Mouse (Mus musculus): ENCODE measurements at regions not wholly inside any gene's neighbourhood (a gene's known extent, or its start where the extent isn't known, plus 50 kb on each side); places are given as distances from the start of the nearest gene placed in this dataset.

GRCm38 (mm10) chr15:88533354-88533753 is 66.7 kb upstream of the Zdhhc25 start:
- 36% methylated on average over 7 of the region's 7 CpGs for WGBS
- Histone ChIP-seq H3K4me3 (replicated peaks; ENCODE audit: low read length) (no peak overlapping the region), H3K27me3 (ENCODE audit: control insufficient read depth, insufficient read depth, low read length) (no peaks in the 10 kb centered on the region), H3K4me2 (replicated peaks) (no peak overlapping the region), H3K27ac (no peak overlapping the region), H3K9me3 (ENCODE audit: control insufficient read depth, low read length) (peaks cover 13% of the 10 kb centered on the region), H3K4me1 (replicated peaks; ENCODE audit: control insufficient read depth, insufficient read depth, low read length) (no peaks in the 10 kb centered on the region; the same call in 1 of the 2 replicates), H3K9ac (no peak overlapping the region), H3K36me3 (replicated peaks; ENCODE audit: control insufficient read depth, insufficient read depth) (no peaks in the 10 kb centered on the region)
- no peak for ATAC-seq (ENCODE audit: low FRiP score)
- no peak for DNase-seq (ENCODE audit: low spot score)

- 85% methylated on average over 2 of the region's 2 CpGs for WGBS
- Histone ChIP-seq H3K4me3 (replicated peaks; ENCODE audit: low read length) (no peak overlapping the region), H3K9me3 (ENCODE audit: control insufficient read depth, low read length) (peaks cover 7% of the 10 kb centered on the region; the same call in 1 of the 2 replicates), H3K9ac (no peak overlapping the region), H3K36me3 (replicated peaks; ENCODE audit: control insufficient read depth, insufficient read depth) (no peaks in the 10 kb centered on the region), H3K27ac (no peak overlapping the region), H3K4me1 (replicated peaks; ENCODE audit: control insufficient read depth, insufficient read depth, low read length) (no peaks in the 10 kb centered on the region; the same call in 1 of the 2 replicates), H3K4me2 (replicated peaks) (no peak overlapping the region), H3K27me3 (ENCODE audit: control insufficient read depth, insufficient read depth, low read length) (no peaks in the 10 kb centered on the region)
- DNase-seq (ENCODE audit: low spot score): no peak
- ATAC-seq (ENCODE audit: low FRiP score): no peak
Observed at GRCm38 (mm10) chr15:88535516-88535915, 64.6 kb upstream of the Zdhhc25 start.

GRCm38 (mm10) chr15:88537190-88537589 is 62.9 kb upstream of the Zdhhc25 start:
- no peak overlapping the region for H3K4me3 ChIP-seq (replicated peaks; ENCODE audit: low read length)
- DNase-seq (ENCODE audit: low spot score) (peak; percentile 76), ATAC-seq (ENCODE audit: low FRiP score) (no peak)
- H3K4me2 ChIP-seq (replicated peaks): no peak overlapping the region
- no peak overlapping the region for H3K27ac ChIP-seq
- 16% methylated on average over 10 of the region's 10 CpGs for WGBS
- no peaks in the 10 kb centered on the region for H3K27me3 ChIP-seq (ENCODE audit: control insufficient read depth, insufficient read depth, low read length)
- no peaks in the 10 kb centered on the region for H3K36me3 ChIP-seq (replicated peaks; ENCODE audit: control insufficient read depth, insufficient read depth)
- no peak overlapping the region for H3K9ac ChIP-seq
- H3K9me3 ChIP-seq (ENCODE audit: control insufficient read depth, low read length): no peaks in the 10 kb centered on the region
- no peaks in the 10 kb centered on the region; the same call in 1 of the 2 replicates for H3K4me1 ChIP-seq (replicated peaks; ENCODE audit: control insufficient read depth, insufficient read depth, low read length)

GRCm38 (mm10) chr15:88542567-88542966 is 57.5 kb upstream of the Zdhhc25 start:
- Histone ChIP-seq H3K27ac (no peak overlapping the region), H3K9ac (no peak overlapping the region), H3K4me2 (replicated peaks) (no peak overlapping the region), H3K36me3 (replicated peaks; ENCODE audit: control insufficient read depth, insufficient read depth) (no peaks in the 10 kb centered on the region), H3K4me1 (replicated peaks; ENCODE audit: control insufficient read depth, insufficient read depth, low read length) (no peaks in the 10 kb centered on the region), H3K27me3 (ENCODE audit: control insufficient read depth, insufficient read depth, low read length) (no peaks in the 10 kb centered on the region), H3K9me3 (ENCODE audit: control insufficient read depth, low read length) (0 out of 2 replicates have a peak, but pooled peaks cover 5% of the 10 kb centered on the region), H3K4me3 (replicated peaks; ENCODE audit: low read length) (no peak overlapping the region)
- ATAC-seq (ENCODE audit: low FRiP score) (no peak), DNase-seq (ENCODE audit: low spot score) (peak; percentile 53)
- 70% methylated on average over 2 of the region's 2 CpGs for WGBS

- DNase-seq (ENCODE audit: low spot score) (no peak), ATAC-seq (ENCODE audit: low FRiP score) (no peak)
- no peaks in the 10 kb centered on the region for H3K36me3 ChIP-seq (replicated peaks; ENCODE audit: control insufficient read depth, insufficient read depth)
Observed at GRCm38 (mm10) chr15:88544216-88544615, 55.9 kb upstream of the Zdhhc25 start.

GRCm38 (mm10) chr15:88548261-88548660 is 51.8 kb upstream of the Zdhhc25 start:
- no peak for DNase-seq (ENCODE audit: low spot score)
- Histone ChIP-seq H3K36me3 (replicated peaks; ENCODE audit: control insufficient read depth, insufficient read depth) (no peaks in the 10 kb centered on the region), H3K9ac (no peak overlapping the region), H3K4me3 (replicated peaks; ENCODE audit: low read length) (no peak overlapping the region), H3K27ac (no peak overlapping the region), H3K4me1 (replicated peaks; ENCODE audit: control insufficient read depth, insufficient read depth, low read length) (no peaks in the 10 kb centered on the region), H3K27me3 (ENCODE audit: control insufficient read depth, insufficient read depth, low read length) (no peaks in the 10 kb centered on the region), H3K4me2 (replicated peaks) (no peak overlapping the region), H3K9me3 (ENCODE audit: control insufficient read depth, low read length) (0 out of 2 replicates have a peak, but pooled peaks cover 5% of the 10 kb centered on the region)
- ATAC-seq (ENCODE audit: low FRiP score): no peak
- WGBS: 54% methylated on average over 6 of the region's 6 CpGs

More at GRCm38 (mm10) chr15:88544216-88544615, 55.9 kb upstream of the Zdhhc25 start:
- Histone ChIP-seq H3K4me1 (replicated peaks; ENCODE audit: control insufficient read depth, insufficient read depth, low read length) (no peaks in the 10 kb centered on the region), H3K9me3 (ENCODE audit: control insufficient read depth, low read length) (0 out of 2 replicates have a peak, but pooled peaks cover 5% of the 10 kb centered on the region), H3K27ac (no peak overlapping the region), H3K4me2 (replicated peaks) (no peak overlapping the region), H3K27me3 (ENCODE audit: control insufficient read depth, insufficient read depth, low read length) (no peaks in the 10 kb centered on the region), H3K4me3 (replicated peaks; ENCODE audit: low read length) (no peak overlapping the region), H3K9ac (no peak overlapping the region)
- WGBS: 80% methylated on average over 5 of the region's 5 CpGs

Data from hindbrain, embryonic 14.5 days (tissue).